Mouse (Mus musculus) lung, embryonic 15.5 days (tissue): ENCODE measurements around the gene Cldn24. TPM values are rescaled to one million over a fixed set of nuclear protein-coding genes. Genes with fewer than 3 reads are reported as not detected.

Experiments used
- ATAC-seq: fragments of 200-750 bp; cut with Nextera tagmentation; 2 replicates; pipeline ENCODE4 v1.8.0; 2017; ENCODE audit warnings: moderate number of reproducible peaks, borderline replicate concordance; ENCODE audit not compliant: low FRiP score, low TSS enrichment; ENCODE audit errors: extremely low read depth
- H3K27ac ChIP-seq: fragments of 300-500 bp; sonication (generic); 2 replicates; pipeline ENCODE4 v1.5.1; 2015; ENCODE audit warnings: moderate library complexity, mild to moderate bottlenecking, inconsistent platforms
- H3K27me3 ChIP-seq: fragments of 300-500 bp; sonication (generic); 2 replicates; pipeline ENCODE4 v1.6.1; 2015; ENCODE audit warnings: inconsistent platforms
- H3K36me3 ChIP-seq: fragments of 300-500 bp; sonication (generic); 2 replicates; pipeline ENCODE4 v1.6.1; 2015; ENCODE audit warnings: inconsistent platforms
- H3K4me1 ChIP-seq: fragments of 300-500 bp; sonication (generic); 2 replicates; pipeline ENCODE4 v1.6.1; 2015; ENCODE audit warnings: inconsistent platforms
- H3K4me2 ChIP-seq: fragments of 300-500 bp; sonication (generic); 2 replicates; pipeline ENCODE4 v1.6.1; 2015; ENCODE audit warnings: inconsistent platforms, mild to moderate bottlenecking, moderate library complexity
- H3K4me3 ChIP-seq: fragments of 300-500 bp; sonication (generic); 2 replicates; pipeline ENCODE4 v1.5.1; 2015; ENCODE audit warnings: mild to moderate bottlenecking, inconsistent platforms
- H3K9ac ChIP-seq: fragments of 300-500 bp; sonication (generic); 2 replicates; pipeline ENCODE4 v1.6.1; 2015; ENCODE audit warnings: inconsistent platforms
- H3K9me3 ChIP-seq: fragments of 300-500 bp; sonication (generic); 2 replicates; pipeline ENCODE4 v1.6.1; 2016; ENCODE audit warnings: inconsistent platforms
- WGBS: fragments of 180-500 bp; shearing (Covaris S2); methylation state at CpG from one replicate; pipeline ENCODE4 v1.1.7; 2015; 5-methylcytosine and 5-hydroxymethylcytosine counted together
- polyA plus RNA-seq: library from polyadenylated mRNA; unstranded; fragments of >200 nt; fragmentation: Nextera tagmentation; extraction: Ambion mirVana; gene quantifications from 2 replicates; pipeline ENCODE4 v1.2.1, GENCODE M21; 2015

The Cldn24 gene
- polyA plus RNA-seq, 1 experiment from 2014 or later: not detected

- H3K4me2 ChIP-seq: no peak overlapping the region
- no peaks in the 10 kb centered on the region for H3K27me3 ChIP-seq
- no peak for ATAC-seq
- no peaks in the 10 kb centered on the region for H3K4me1 ChIP-seq
- peaks cover 32% of the 10 kb centered on the region; the same call in 1 of the 2 replicates for H3K36me3 ChIP-seq
- H3K9ac ChIP-seq: no peak overlapping the region
- 82% methylated on average over 1 of the region's 1 CpGs for WGBS
- H3K4me3 ChIP-seq: no peak overlapping the region
- no peaks in the 10 kb centered on the region for H3K9me3 ChIP-seq
- H3K27ac ChIP-seq: no peak overlapping the region
Measured at GRCm38 (mm10) chr8:47833944-47834343, 12.0 kb downstream of the Cldn24 start.

GRCm38 (mm10) chr8:47843063-47843462, 21.1 kb downstream of the Cldn24 start:
- H3K36me3 ChIP-seq: peaks cover 62% of the 10 kb centered on the region

GRCm38 (mm10) chr8:47843651-47844050, 21.7 kb downstream of the Cldn24 start:
- 91% methylated on average over 10 of the region's 10 CpGs for WGBS
- H3K4me2 ChIP-seq: no peak overlapping the region
- no peak overlapping the region for H3K27ac ChIP-seq
- no peak overlapping the region for H3K4me3 ChIP-seq
- ATAC-seq: no peak
- no peaks in the 10 kb centered on the region for H3K27me3 ChIP-seq
- H3K9ac ChIP-seq: no peak overlapping the region
- H3K4me1 ChIP-seq: no peaks in the 10 kb centered on the region
- H3K36me3 ChIP-seq: peaks cover 68% of the 10 kb centered on the region
- no peaks in the 10 kb centered on the region for H3K9me3 ChIP-seq

More at GRCm38 (mm10) chr8:47843063-47843462, 21.1 kb downstream of the Cldn24 start:
- no peaks in the 10 kb centered on the region for H3K9me3 ChIP-seq
- no peak overlapping the region for H3K4me3 ChIP-seq
- no peak overlapping the region for H3K27ac ChIP-seq
- H3K27me3 ChIP-seq: no peaks in the 10 kb centered on the region
- H3K4me2 ChIP-seq: no peak overlapping the region
- H3K4me1 ChIP-seq: no peaks in the 10 kb centered on the region
- no peak overlapping the region for H3K9ac ChIP-seq
- no peak for ATAC-seq
- 77% methylated on average over 7 of the region's 7 CpGs for WGBS

GRCm38 (mm10) chr8:47845956-47846355, 24.0 kb downstream of the Cldn24 start:
- H3K27me3 ChIP-seq: no peaks in the 10 kb centered on the region
- no peak overlapping the region for H3K27ac ChIP-seq
- H3K4me3 ChIP-seq: no peak overlapping the region
- no peak overlapping the region for H3K9ac ChIP-seq
- H3K4me2 ChIP-seq: no peak overlapping the region
- WGBS: 91% methylated on average over 13 of the region's 13 CpGs
- ATAC-seq: no peak
- H3K9me3 ChIP-seq: no peaks in the 10 kb centered on the region
- peaks cover 65% of the 10 kb centered on the region for H3K36me3 ChIP-seq
- no peaks in the 10 kb centered on the region for H3K4me1 ChIP-seq

- Histone ChIP-seq H3K9ac (no peak overlapping the region), H3K27me3 (no peaks in the 10 kb centered on the region), H3K4me3 (no peak overlapping the region), H3K9me3 (no peaks in the 10 kb centered on the region), H3K4me1 (peaks cover 1% of the 10 kb centered on the region), H3K4me2 (no peak overlapping the region), H3K36me3 (peaks cover 59% of the 10 kb centered on the region), H3K27ac (no peak overlapping the region)
- ATAC-seq: no peak
- WGBS: 76% methylated on average over 14 of the region's 14 CpGs
Measured at GRCm38 (mm10) chr8:47847161-47847560, 25.2 kb downstream of the Cldn24 start.

- H3K4me1 ChIP-seq: peaks cover 9% of the 10 kb centered on the region
- H3K4me3 ChIP-seq: no peak overlapping the region
- peaks cover 53% of the 10 kb centered on the region for H3K36me3 ChIP-seq
- H3K27ac ChIP-seq: no peak overlapping the region
- H3K9me3 ChIP-seq: no peaks in the 10 kb centered on the region
- H3K27me3 ChIP-seq: no peaks in the 10 kb centered on the region
- no peak overlapping the region for H3K4me2 ChIP-seq
- H3K9ac ChIP-seq: no peak overlapping the region
- WGBS: 91% methylated on average over 6 of the region's 6 CpGs
- ATAC-seq: no peak
Measured at GRCm38 (mm10) chr8:47847931-47848330, 26.0 kb downstream of the Cldn24 start.

- Histone ChIP-seq H3K27ac (no peak overlapping the region), H3K4me1 (peaks cover 13% of the 10 kb centered on the region), H3K4me2 (no peak overlapping the region), H3K9me3 (no peaks in the 10 kb centered on the region), H3K4me3 (no peak overlapping the region), H3K27me3 (no peaks in the 10 kb centered on the region), H3K36me3 (peaks cover 48% of the 10 kb centered on the region), H3K9ac (no peak overlapping the region)
- ATAC-seq: no peak
- WGBS: 80% methylated on average over 8 of the region's 8 CpGs
Measured at GRCm38 (mm10) chr8:47849842-47850241, 27.9 kb downstream of the Cldn24 start.

- no peaks in the 10 kb centered on the region for H3K9me3 ChIP-seq
- H3K4me2 ChIP-seq: peak overlapping the region; percentile 42
- peak; percentile 89 for ATAC-seq
- H3K36me3 ChIP-seq: peaks cover 52% of the 10 kb centered on the region
- peak overlapping the region; percentile 58 for H3K27ac ChIP-seq
- H3K9ac ChIP-seq: no peak overlapping the region
- H3K27me3 ChIP-seq: no peaks in the 10 kb centered on the region
- 35% methylated on average over 12 of the region's 12 CpGs for WGBS
- H3K4me1 ChIP-seq: peaks cover 13% of the 10 kb centered on the region
- H3K4me3 ChIP-seq: peak overlapping the region; percentile 13; the same call in 1 of the 2 replicates
Measured at GRCm38 (mm10) chr8:47851824-47852502, 30.0 kb downstream of the Cldn24 start.

- H3K27me3 ChIP-seq: no peaks in the 10 kb centered on the region
- H3K9me3 ChIP-seq: no peaks in the 10 kb centered on the region
- H3K27ac ChIP-seq: peak overlapping the region; percentile 58
- no peak for ATAC-seq
- peak overlapping the region; percentile 42; the same call in 1 of the 2 replicates for H3K4me2 ChIP-seq
- no peak overlapping the region for H3K4me3 ChIP-seq
- no peak overlapping the region for H3K9ac ChIP-seq
- peaks cover 47% of the 10 kb centered on the region for H3K36me3 ChIP-seq
- peaks cover 13% of the 10 kb centered on the region for H3K4me1 ChIP-seq
- 77% methylated on average over 5 of the region's 5 CpGs for WGBS
Measured at GRCm38 (mm10) chr8:47852737-47853136, 30.8 kb downstream of the Cldn24 start.

GRCm38 (mm10) chr8:47853356-47853755, 31.4 kb downstream of the Cldn24 start:
- H3K27me3 ChIP-seq: no peaks in the 10 kb centered on the region
- H3K27ac ChIP-seq: no peak overlapping the region
- H3K4me2 ChIP-seq: no peak overlapping the region
- H3K4me3 ChIP-seq: no peak overlapping the region
- H3K36me3 ChIP-seq: peaks cover 47% of the 10 kb centered on the region
- ATAC-seq: no peak
- H3K9ac ChIP-seq: no peak overlapping the region
- 80% methylated on average over 5 of the region's 5 CpGs for WGBS
- peaks cover 13% of the 10 kb centered on the region for H3K4me1 ChIP-seq
- H3K9me3 ChIP-seq: no peaks in the 10 kb centered on the region

- no peak for ATAC-seq
- Histone ChIP-seq H3K27me3 (no peaks in the 10 kb centered on the region), H3K36me3 (peaks cover 77% of the 10 kb centered on the region), H3K4me1 (no peaks in the 10 kb centered on the region), H3K4me3 (no peak overlapping the region), H3K4me2 (no peak overlapping the region), H3K27ac (no peak overlapping the region), H3K9ac (no peak overlapping the region), H3K9me3 (no peaks in the 10 kb centered on the region)
- 90% methylated on average over 12 of the region's 12 CpGs for WGBS
Measured at GRCm38 (mm10) chr8:47859259-47859658, 37.3 kb downstream of the Cldn24 start.

- 83% methylated on average over 8 of the region's 8 CpGs for WGBS
- H3K9me3 ChIP-seq: no peaks in the 10 kb centered on the region
- no peak overlapping the region for H3K4me3 ChIP-seq
- H3K4me2 ChIP-seq: no peak overlapping the region
- H3K9ac ChIP-seq: no peak overlapping the region
- no peak overlapping the region for H3K27ac ChIP-seq
- peaks cover 61% of the 10 kb centered on the region for H3K36me3 ChIP-seq
- ATAC-seq: no peak
- no peaks in the 10 kb centered on the region for H3K27me3 ChIP-seq
- no peaks in the 10 kb centered on the region for H3K4me1 ChIP-seq
Measured at GRCm38 (mm10) chr8:47866568-47866967, 44.6 kb downstream of the Cldn24 start.
